Mouse (Mus musculus): ENCODE measurements around the gene Dis3l.

GRCm38 (mm10) chr9:64281105-64281780 lies 59.8 kb downstream of the Dis3l start, which contains the start of gene Tipin:
- no peak for TF ChIP-seq GATA1 (IDR thresholded peaks at IDR 0.05; ENCODE audit: low read length)
- TF ChIP-seq TAL1 (IDR thresholded peaks at IDR 0.05; ENCODE audit: low read length): no peak
